Mouse (Mus musculus) embryonic stem cell, embryonic (primary cell): ENCODE measurements around the gene Hes7.

Experiments used
- CTCF ChIA-PET, 4 experiments: fragments of 300-600 bp in 2 of 4; fragments of 350-600 bp in 2 of 4; sonication (Branson Sonifier 250); formaldehyde crosslinking; loops; one replicate each; lab custom pipeline; 2022; ENCODE audit warnings: inconsistent platforms in 2 of 4; lab: Charles Lee
- POLR2A ChIA-PET, 4 experiments: fragments of 300-600 bp in 2 of 4; fragments of 350-600 bp in 2 of 4; sonication (Branson Sonifier 250); formaldehyde crosslinking; loops; one replicate each; lab custom pipeline; 2022; ENCODE audit warnings: antibody characterized with exemption in 4 of 4, inconsistent platforms in 1 of 4; lab: Charles Lee

Hes7 gene

GRCm38 (mm10) chr11:69153831-69154230, 33.6 kb downstream of the Hes7 start:
- CTCF ChIA-PET: interaction anchor here in 1 of 4 experiments (1.1 to 1.5 kb wide), 2 partner anchors 18 to 20 kb away, joined by 4 read pairs; no protein-coding TSS in a partner anchor
- POLR2A ChIA-PET: interaction anchor here in 1 of 4 experiments (1.1 kb wide), 1 partner anchor 13 kb away, joined by 3 read pairs; no protein-coding TSS in a partner anchor

GRCm38 (mm10) chr11:69155351-69155750, 35.1 kb downstream of the Hes7 start:
- POLR2A ChIA-PET: no interaction called here
- CTCF ChIA-PET: no interaction called here

GRCm38 (mm10) chr11:69156800-69157199, 36.6 kb downstream of the Hes7 start, which contains the start of gene Alox12b:
TSS of gene Alox12b (plus strand) at chr11:69156989.
- CTCF ChIA-PET: interaction anchor here in 3 of 4 experiments (0.5 to 1.3 kb wide), 9 partner anchors 15 to 772 kb away, joined by 3 to 8 read pairs (median 3); no protein-coding TSS in a partner anchor
- POLR2A ChIA-PET: interaction anchor here in 3 of 4 experiments (1.1 to 1.6 kb wide), 3 partner anchors 10 to 84 kb away, joined by 3 to 7 read pairs (median 3); no protein-coding TSS in a partner anchor

- POLR2A ChIA-PET: no interaction called here
- CTCF ChIA-PET: no interaction called here
These were observed 49.1 kb downstream of the Hes7 start for GRCm38 (mm10) chr11:69169313-69169712.

- ChIA-PET POLR2A (interaction anchor here in 3 of 4 experiments (0.6 to 1.6 kb wide), 8 partner anchors 20 to 105 kb away, joined by 3 to 8 read pairs (median 3); partner anchors contain the start of genes Alox8 (in 1 of the 3) and Per1 (in 1 of the 3)), CTCF (interaction anchor here (0.5 to 2.5 kb wide), 51 partner anchors 8 to 1462 kb away, joined by 3 to 17 read pairs (median 3); partner anchors contain the start of genes Alox12b (in 1 of the 4), Aloxe3 (in 1 of the 4), Borcs6 (in 1 of the 4) and Cntrob (in 1 of the 4))
These were observed 51.4 kb downstream of the Hes7 start for GRCm38 (mm10) chr11:69171626-69172025.

- ChIA-PET CTCF (interaction anchor here in 2 of 4 experiments (0.7 to 1.5 kb wide), 5 partner anchors 14 to 75 kb away, joined by 3 to 4 read pairs (median 3); no protein-coding TSS in a partner anchor), POLR2A (interaction anchor here in 2 of 4 experiments (1.2 kb wide), 2 partner anchors 31 to 78 kb away, joined by 3 read pairs; partner anchors contain the start of gene Per1 (in 1 of the 2))
These were observed 52.4 kb downstream of the Hes7 start for GRCm38 (mm10) chr11:69172606-69173005.
